Mouse (Mus musculus): ENCODE measurements around the gene Prss30. TPM values are rescaled to one million over a fixed set of nuclear protein-coding genes. Genes with fewer than 3 reads are reported as not detected.
A peak's percentile ranks its signal among the peaks of the same experiment; 100 is the strongest.
"Not testable (repeated sequence)": the region's sequence is repeated elsewhere in the genome, so short reads cannot be mapped to it uniquely, and the experiment has no call there.

The Prss30 gene
- total and polyA plus RNA-seq, 3 experiments: not detected

DNA sequence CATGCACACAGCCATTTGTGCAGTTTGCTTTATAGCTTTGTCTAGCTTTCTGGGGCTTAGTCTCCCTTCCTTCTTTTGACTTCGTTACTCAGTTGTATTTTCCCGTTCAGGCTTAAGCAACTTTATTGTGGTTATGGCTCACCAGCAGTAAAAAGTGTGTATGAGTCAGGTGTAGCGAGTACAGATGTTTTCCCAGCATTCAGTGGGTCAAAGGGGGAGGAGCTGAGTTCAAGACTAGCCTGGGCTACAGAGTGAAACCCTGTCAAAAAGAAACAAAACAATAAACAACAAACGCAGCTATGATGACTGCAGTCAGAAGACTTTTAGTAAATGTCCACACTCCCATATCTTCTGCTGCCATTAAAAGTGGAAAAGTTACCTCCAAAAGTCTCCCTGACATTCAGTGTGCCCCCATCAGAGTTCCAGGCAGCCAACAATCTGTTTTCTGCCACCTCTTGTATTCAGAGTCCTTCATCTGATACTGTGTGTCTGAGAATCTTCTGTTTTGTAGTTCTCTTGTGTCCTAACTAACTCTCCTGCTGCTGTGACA is 18.7 kb downstream of the Prss30 start:
- no peaks in the 10 kb centered on the region for H3K9me3 ChIP-seq (replicated peaks)
- H3K27me3 ChIP-seq (ENCODE audit: insufficient read depth, low read length): peaks cover 20% of the 10 kb centered on the region
- TF ChIP-seq GATA2 (IDR thresholded peaks at IDR 0.05; ENCODE audit: borderline replicate concordance, low read depth, low read length): no peak
- TF ChIP-seq CTCF (IDR thresholded peaks at IDR 0.05; ENCODE audit: low read depth, low read length): no peak
- TF ChIP-seq TAL1 (conservative IDR thresholded peaks at IDR 0.05; ENCODE audit: low read depth, low read length): no peak
- TF ChIP-seq GATA1 (IDR thresholded peaks at IDR 0.05; ENCODE audit: borderline replicate concordance, low read length): no peak
- TF ChIP-seq POLR2AphosphoS5 (IDR thresholded peaks at IDR 0.05; ENCODE audit: insufficient replicate concordance, low read depth, low read length): no peak
- no peaks in the 10 kb centered on the region for H3K4me1 ChIP-seq (ENCODE audit: insufficient read depth, low read depth, low read length)
- no peaks in the 10 kb centered on the region for H3K36me3 ChIP-seq (replicated peaks)
- no peak overlapping the region for H3K4me3 ChIP-seq (ENCODE audit: low read depth, low read length)
- no peak for DNase-seq (ENCODE audit: low spot score)
- no peak for ATAC-seq (ENCODE audit: extremely low read depth, insufficient number of reproducible peaks, low FRiP score, poor library complexity, severe bottlenecking)

DNA sequence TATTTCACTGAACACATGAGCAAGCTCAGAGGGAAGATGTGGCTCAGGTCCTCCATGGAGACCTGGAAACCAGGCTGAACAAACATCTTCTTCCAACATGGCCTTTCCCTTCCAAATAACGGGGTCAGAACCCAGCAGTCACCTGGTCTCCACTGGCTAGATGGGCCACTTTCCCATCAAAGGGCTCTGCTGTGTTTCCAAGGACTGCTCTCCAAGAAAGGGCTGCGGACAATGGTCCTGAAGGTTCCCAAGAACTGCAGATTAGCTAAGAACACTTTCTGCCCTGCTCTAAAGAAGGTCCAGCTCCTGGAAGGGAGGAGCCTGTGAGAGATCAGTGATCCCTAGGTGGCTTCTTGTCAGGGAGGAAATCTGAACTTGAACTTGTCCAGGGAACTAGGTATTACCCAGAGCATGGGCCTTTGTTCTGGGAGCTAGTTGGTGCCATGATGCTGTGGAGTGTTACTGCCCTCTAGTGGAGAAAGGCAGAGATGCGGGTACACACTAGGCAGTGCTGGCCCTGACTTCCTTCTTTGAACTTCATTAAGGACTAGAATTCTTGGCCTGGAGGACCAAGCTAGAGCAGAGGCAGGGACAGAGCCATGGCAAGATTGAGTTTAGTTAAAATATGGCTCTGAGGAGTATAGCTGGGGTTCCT is 20.2 kb downstream of the Prss30 start:
- Histone ChIP-seq H3K36me3 (replicated peaks) (no peaks in the 10 kb centered on the region), H3K27me3 (ENCODE audit: insufficient read depth, low read length) (peaks cover 10% of the 10 kb centered on the region), H3K4me1 (ENCODE audit: insufficient read depth, low read depth, low read length) (no peaks in the 10 kb centered on the region), H3K4me3 (ENCODE audit: low read depth, low read length) (no peak overlapping the region), H3K9me3 (replicated peaks) (no peaks in the 10 kb centered on the region)
- ATAC-seq (ENCODE audit: extremely low read depth, insufficient number of reproducible peaks, low FRiP score, poor library complexity, severe bottlenecking) (0 out of 2 replicates have a peak, but pooled peaks have one; percentile 15), DNase-seq (ENCODE audit: low spot score) (peak; percentile 48)
- no peak for TF ChIP-seq TAL1 (conservative IDR thresholded peaks at IDR 0.05; ENCODE audit: low read depth, low read length)
- TF ChIP-seq CTCF (IDR thresholded peaks at IDR 0.05; ENCODE audit: low read depth, low read length): peak; percentile 96
- no peak for TF ChIP-seq GATA2 (IDR thresholded peaks at IDR 0.05; ENCODE audit: borderline replicate concordance, low read depth, low read length)

DNA sequence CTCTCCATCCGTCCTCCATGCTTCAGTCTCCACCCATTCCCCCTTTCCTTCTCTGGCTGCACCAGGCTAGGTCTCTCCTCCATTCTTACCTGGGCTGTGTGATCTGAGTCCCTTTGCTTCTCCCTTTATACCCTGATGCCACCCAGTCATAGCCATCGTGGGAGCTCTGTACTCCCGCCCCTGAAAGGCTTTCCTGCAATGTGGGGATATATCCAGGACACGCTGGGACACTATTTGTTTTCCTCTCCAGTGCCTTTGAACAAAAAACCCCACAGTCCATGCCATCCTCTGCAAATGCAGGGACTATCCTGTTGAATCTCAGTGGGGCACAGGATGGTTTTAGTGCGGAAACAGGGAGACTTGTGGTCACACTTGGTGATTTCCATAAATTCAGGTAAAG is 25.2 kb downstream of the Prss30 start, which contains the start of gene Sbpl:
TSS of gene Sbpl (minus strand) at position 101 of the 400 bp plus-strand sequence.
- no peak for ATAC-seq (ENCODE audit: extremely low read depth, insufficient number of reproducible peaks, low FRiP score, poor library complexity, severe bottlenecking)
- no peaks in the 10 kb centered on the region for H3K9me3 ChIP-seq (replicated peaks)
- no peak for TF ChIP-seq CTCF (IDR thresholded peaks at IDR 0.05; ENCODE audit: low read depth, low read length)
- TF ChIP-seq GATA2 (IDR thresholded peaks at IDR 0.05; ENCODE audit: borderline replicate concordance, low read depth, low read length): no peak
- TF ChIP-seq GATA1 (IDR thresholded peaks at IDR 0.05; ENCODE audit: borderline replicate concordance, low read length): no peak
- no peak for TF ChIP-seq TAL1 (conservative IDR thresholded peaks at IDR 0.05; ENCODE audit: low read depth, low read length)
- TF ChIP-seq POLR2AphosphoS5 (IDR thresholded peaks at IDR 0.05; ENCODE audit: insufficient replicate concordance, low read depth, low read length): no peak
- no peaks in the 10 kb centered on the region for H3K36me3 ChIP-seq (replicated peaks)
- DNase-seq (ENCODE audit: low spot score): no peak
- H3K27me3 ChIP-seq (ENCODE audit: insufficient read depth, low read length): peaks cover 7% of the 10 kb centered on the region
- no peaks in the 10 kb centered on the region for H3K4me1 ChIP-seq (ENCODE audit: insufficient read depth, low read depth, low read length)
- no peak within 1 kb of the TSS for H3K4me3 ChIP-seq (ENCODE audit: low read depth, low read length)

DNA sequence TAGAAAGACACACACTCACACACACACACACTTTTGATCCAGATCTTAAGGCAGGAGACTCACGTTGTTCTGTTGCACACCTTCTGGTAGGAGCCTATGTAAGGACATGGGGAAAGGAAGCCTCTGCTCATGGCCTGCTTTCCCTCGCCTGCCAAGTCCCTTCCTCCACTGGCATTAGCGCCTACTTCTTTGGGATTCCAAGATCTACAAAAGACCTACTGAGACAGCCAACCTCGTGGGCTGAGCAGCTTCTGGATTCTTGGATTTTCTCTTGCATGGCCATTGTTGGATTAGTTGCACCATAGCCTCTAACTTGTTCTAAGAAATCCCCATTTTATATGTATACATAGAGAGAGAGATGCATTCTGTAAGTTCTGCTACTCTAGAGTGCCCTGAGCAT is 29.5 kb downstream of the Prss30 start:
- ATAC-seq (ENCODE audit: extremely low read depth, insufficient number of reproducible peaks, low FRiP score, poor library complexity, severe bottlenecking); H3K36me3 ChIP-seq (replicated peaks); H3K4me1 ChIP-seq (ENCODE audit: insufficient read depth, low read depth, low read length); H3K27me3 ChIP-seq (ENCODE audit: insufficient read depth, low read length); H3K9me3 ChIP-seq (replicated peaks); H3K4me3 ChIP-seq (ENCODE audit: low read depth, low read length); DNase-seq (ENCODE audit: low spot score): not testable (repeated sequence)

DNA sequence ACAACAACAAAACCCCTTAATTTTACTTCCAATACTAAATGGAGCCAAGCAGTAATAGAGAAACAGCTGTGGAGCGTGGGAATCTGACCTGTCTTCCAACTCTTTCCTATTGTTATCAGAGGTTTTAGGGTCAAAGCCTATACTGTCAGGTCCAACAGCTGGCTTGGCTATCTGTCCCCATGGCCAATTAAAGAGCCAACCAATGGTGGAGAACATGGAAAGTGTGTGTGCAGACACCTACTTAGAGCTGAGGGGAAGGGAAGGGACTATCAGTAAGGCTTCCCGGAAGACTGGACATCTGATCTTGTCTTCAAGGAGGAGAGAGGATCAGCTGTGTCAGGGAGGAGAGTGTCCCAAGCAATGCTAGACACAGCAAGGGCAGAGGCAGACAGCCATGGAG is 31.3 kb downstream of the Prss30 start:
- Histone ChIP-seq H3K27me3 (ENCODE audit: insufficient read depth, low read length) (no peaks in the 10 kb centered on the region), H3K9me3 (replicated peaks) (no peaks in the 10 kb centered on the region), H3K36me3 (replicated peaks) (no peaks in the 10 kb centered on the region), H3K4me3 (ENCODE audit: low read depth, low read length) (no peak overlapping the region), H3K4me1 (ENCODE audit: insufficient read depth, low read depth, low read length) (no peaks in the 10 kb centered on the region)
- ATAC-seq (ENCODE audit: extremely low read depth, insufficient number of reproducible peaks, low FRiP score, poor library complexity, severe bottlenecking): no peak
- no peak for TF ChIP-seq TAL1 (conservative IDR thresholded peaks at IDR 0.05; ENCODE audit: low read depth, low read length)
- no peak for TF ChIP-seq GATA1 (IDR thresholded peaks at IDR 0.05; ENCODE audit: borderline replicate concordance, low read length)
- TF ChIP-seq CTCF (IDR thresholded peaks at IDR 0.05; ENCODE audit: low read depth, low read length): no peak
- no peak for TF ChIP-seq GATA2 (IDR thresholded peaks at IDR 0.05; ENCODE audit: borderline replicate concordance, low read depth, low read length)
- TF ChIP-seq POLR2AphosphoS5 (IDR thresholded peaks at IDR 0.05; ENCODE audit: insufficient replicate concordance, low read depth, low read length): no peak
- DNase-seq (ENCODE audit: low spot score): no peak

DNA sequence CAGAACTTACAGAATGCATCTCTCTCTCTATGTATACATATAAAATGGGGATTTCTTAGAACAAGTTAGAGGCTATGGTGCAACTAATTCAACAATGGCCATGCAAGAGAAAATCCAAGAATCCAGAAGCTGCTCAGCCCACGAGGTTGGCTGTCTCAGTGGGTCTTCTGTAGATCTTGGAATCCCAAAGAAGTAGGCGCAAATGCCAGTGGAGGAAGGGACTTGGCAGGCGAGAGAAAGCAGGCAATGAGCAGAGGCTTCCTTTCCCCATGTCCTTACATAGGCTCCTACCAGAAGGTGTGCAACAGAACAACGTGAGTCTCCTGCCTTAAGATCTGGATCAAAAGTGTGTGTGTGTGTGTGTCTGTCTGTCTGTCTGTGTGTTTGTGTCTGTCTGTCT is 32.9 kb downstream of the Prss30 start:
- not testable (repeated sequence) for H3K9me3 ChIP-seq (replicated peaks); H3K27me3 ChIP-seq (ENCODE audit: insufficient read depth, low read length); H3K36me3 ChIP-seq (replicated peaks); DNase-seq (ENCODE audit: low spot score); H3K4me1 ChIP-seq (ENCODE audit: insufficient read depth, low read depth, low read length); H3K4me3 ChIP-seq (ENCODE audit: low read depth, low read length); ATAC-seq (ENCODE audit: extremely low read depth, insufficient number of reproducible peaks, low FRiP score, poor library complexity, severe bottlenecking)

DNA sequence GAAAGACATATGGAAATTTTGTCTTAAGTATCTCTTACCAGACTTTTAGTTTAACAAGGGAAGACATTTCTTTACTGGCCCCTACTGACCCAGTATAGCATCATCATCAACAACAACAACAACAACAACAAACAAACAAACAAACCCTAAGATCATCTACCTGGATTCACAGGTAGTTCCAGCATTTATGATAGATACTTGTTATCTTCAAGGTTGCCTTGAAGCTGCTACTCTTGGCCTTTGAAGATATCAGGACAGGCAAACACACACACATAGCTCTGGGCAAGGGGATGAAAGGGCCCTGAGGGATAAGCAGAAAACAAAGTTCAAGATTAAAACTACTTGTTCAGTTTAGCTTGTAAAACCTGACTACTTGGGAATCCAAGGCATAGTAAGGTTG is 39.0 kb downstream of the Prss30 start, which contains the start of gene Sbp:
TSS of gene Sbp (plus strand) at position 301 of the 400 bp plus-strand sequence.
- Histone ChIP-seq H3K4me1 (ENCODE audit: insufficient read depth, low read depth, low read length) (no peaks in the 10 kb centered on the region), H3K36me3 (replicated peaks) (no peaks in the 10 kb centered on the region), H3K9me3 (replicated peaks) (no peaks in the 10 kb centered on the region), H3K4me3 (ENCODE audit: low read depth, low read length) (no peak within 1 kb of the TSS), H3K27me3 (ENCODE audit: insufficient read depth, low read length) (peaks cover 5% of the 10 kb centered on the region; the same call in 1 of the 2 replicates)
- TF ChIP-seq TAL1 (conservative IDR thresholded peaks at IDR 0.05; ENCODE audit: low read depth, low read length): no peak
- DNase-seq (ENCODE audit: low spot score) (no peak), ATAC-seq (ENCODE audit: extremely low read depth, insufficient number of reproducible peaks, low FRiP score, poor library complexity, severe bottlenecking) (no peak)

Measured in G1E (cell line).